Mouse (Mus musculus): ENCODE measurements around the gene Spryd7. TPM values are rescaled to one million over a fixed set of nuclear protein-coding genes. Genes with fewer than 3 reads are reported as not detected.

Gene Spryd7
- polyA plus RNA-seq, 1 experiment from 2014 or later = 36.5 TPM

- Histone ChIP-seq H3K27ac (ENCODE audit: low read depth, low read length) (no peak within 1 kb of the TSS), H3K36me3 (ENCODE audit: control insufficient read depth, insufficient read depth) (no peaks in the 10 kb centered on the region; the same call in 1 of the 2 replicates), H3K9me3 (ENCODE audit: control insufficient read depth) (no peaks in the 10 kb centered on the region), H3K4me1 (replicated peaks; ENCODE audit: control insufficient read depth, insufficient read depth, low read length) (no peaks in the 10 kb centered on the region), H3K4me2 (replicated peaks; ENCODE audit: low read depth) (peak within 1 kb of the TSS; percentile 67), H3K27me3 (replicated peaks; ENCODE audit: control insufficient read depth, insufficient read depth, low read length) (no peaks in the 10 kb centered on the region), H3K4me3 (ENCODE audit: low read depth, low read length) (peak within 1 kb of the TSS; percentile 81), H3K9ac (ENCODE audit: low read depth, low read length) (0 out of 2 replicates have a peak within 1 kb of the TSS, but pooled peaks have one; percentile 79)
- 68% methylated on average over 5 of the region's 5 CpGs for WGBS
- no peak for TF ChIP-seq CTCF (IDR thresholded peaks at IDR 0.05; ENCODE audit: low read depth)
- no peak for ATAC-seq
Observed at GRCm38 (mm10) chr14:61597968-61598367, 41.3 kb upstream of the Spryd7 start, which contains the start of gene Trim13. Gene Trim13 (plus strand): TSS chr14:61598247.

- no peak for TF ChIP-seq CTCF (IDR thresholded peaks at IDR 0.05; ENCODE audit: low read depth)
- no peak overlapping the region for H3K4me3 ChIP-seq (ENCODE audit: low read depth, low read length)
- no peak overlapping the region for H3K4me2 ChIP-seq (replicated peaks; ENCODE audit: low read depth)
- H3K4me1 ChIP-seq (replicated peaks; ENCODE audit: control insufficient read depth, insufficient read depth, low read length) = no peaks in the 10 kb centered on the region
- 63% methylated on average over 9 of the region's 9 CpGs for WGBS
- H3K36me3 ChIP-seq (ENCODE audit: control insufficient read depth, insufficient read depth) = no peaks in the 10 kb centered on the region; the same call in 1 of the 2 replicates
- H3K9me3 ChIP-seq (ENCODE audit: control insufficient read depth) = no peaks in the 10 kb centered on the region
- H3K27me3 ChIP-seq (replicated peaks; ENCODE audit: control insufficient read depth, insufficient read depth, low read length) = no peaks in the 10 kb centered on the region
- no peak overlapping the region for H3K9ac ChIP-seq (ENCODE audit: low read depth, low read length)
- no peak for ATAC-seq
- no peak overlapping the region for H3K27ac ChIP-seq (ENCODE audit: low read depth, low read length)
Observed at GRCm38 (mm10) chr14:61596719-61597426, 40.2 kb upstream of the Spryd7 start.

- WGBS = 66% methylated on average over 4 of the region's 4 CpGs
- no peak overlapping the region for H3K4me3 ChIP-seq (ENCODE audit: low read depth, low read length)
Observed at GRCm38 (mm10) chr14:61589288-61590065, 32.8 kb upstream of the Spryd7 start.

GRCm38 (mm10) chr14:61575941-61576340 is 19.3 kb upstream of the Spryd7 start:
- no peaks in the 10 kb centered on the region for H3K36me3 ChIP-seq (ENCODE audit: control insufficient read depth, insufficient read depth)
- no peaks in the 10 kb centered on the region for H3K27me3 ChIP-seq (replicated peaks; ENCODE audit: control insufficient read depth, insufficient read depth, low read length)
- H3K4me3 ChIP-seq (ENCODE audit: low read depth, low read length) = no peak overlapping the region
- no peak for ATAC-seq
- H3K9me3 ChIP-seq (ENCODE audit: control insufficient read depth) = no peaks in the 10 kb centered on the region
- no peak overlapping the region for H3K27ac ChIP-seq (ENCODE audit: low read depth, low read length)
- 89% methylated on average over 8 of the region's 8 CpGs for WGBS
- H3K9ac ChIP-seq (ENCODE audit: low read depth, low read length) = no peak overlapping the region
- no peak overlapping the region for H3K4me2 ChIP-seq (replicated peaks; ENCODE audit: low read depth)
- no peaks in the 10 kb centered on the region for H3K4me1 ChIP-seq (replicated peaks; ENCODE audit: control insufficient read depth, insufficient read depth, low read length)
- TF ChIP-seq CTCF (IDR thresholded peaks at IDR 0.05; ENCODE audit: low read depth) = no peak

More at GRCm38 (mm10) chr14:61589288-61590065, 32.8 kb upstream of the Spryd7 start:
- no peak for ATAC-seq
- no peaks in the 10 kb centered on the region for H3K4me1 ChIP-seq (replicated peaks; ENCODE audit: control insufficient read depth, insufficient read depth, low read length)
- no peaks in the 10 kb centered on the region for H3K9me3 ChIP-seq (ENCODE audit: control insufficient read depth)
- no peak overlapping the region for H3K27ac ChIP-seq (ENCODE audit: low read depth, low read length)
- no peak for TF ChIP-seq CTCF (IDR thresholded peaks at IDR 0.05; ENCODE audit: low read depth)
- H3K27me3 ChIP-seq (replicated peaks; ENCODE audit: control insufficient read depth, insufficient read depth, low read length) = no peaks in the 10 kb centered on the region
- H3K4me2 ChIP-seq (replicated peaks; ENCODE audit: low read depth) = no peak overlapping the region
- no peak overlapping the region for H3K9ac ChIP-seq (ENCODE audit: low read depth, low read length)
- H3K36me3 ChIP-seq (ENCODE audit: control insufficient read depth, insufficient read depth) = no peaks in the 10 kb centered on the region

GRCm38 (mm10) chr14:61575066-61575465 is 18.4 kb upstream of the Spryd7 start:
- 90% methylated on average over 10 of the region's 10 CpGs for WGBS
- no peak for TF ChIP-seq CTCF (IDR thresholded peaks at IDR 0.05; ENCODE audit: low read depth)
- no peaks in the 10 kb centered on the region for H3K27me3 ChIP-seq (replicated peaks; ENCODE audit: control insufficient read depth, insufficient read depth, low read length)

GRCm38 (mm10) chr14:61572131-61572530 is 15.4 kb upstream of the Spryd7 start:
- TF ChIP-seq CTCF (IDR thresholded peaks at IDR 0.05; ENCODE audit: low read depth) = no peak
- Histone ChIP-seq H3K4me3 (ENCODE audit: low read depth, low read length) (no peak overlapping the region), H3K4me1 (replicated peaks; ENCODE audit: control insufficient read depth, insufficient read depth, low read length) (no peaks in the 10 kb centered on the region), H3K36me3 (ENCODE audit: control insufficient read depth, insufficient read depth) (no peaks in the 10 kb centered on the region), H3K27ac (ENCODE audit: low read depth, low read length) (no peak overlapping the region), H3K4me2 (replicated peaks; ENCODE audit: low read depth) (peak overlapping the region; percentile 58), H3K27me3 (replicated peaks; ENCODE audit: control insufficient read depth, insufficient read depth, low read length) (no peaks in the 10 kb centered on the region), H3K9me3 (ENCODE audit: control insufficient read depth) (no peaks in the 10 kb centered on the region), H3K9ac (ENCODE audit: low read depth, low read length) (no peak overlapping the region)
- ATAC-seq = peak; percentile 88
- 39% methylated on average over 2 of the region's 2 CpGs for WGBS

More at GRCm38 (mm10) chr14:61575066-61575465, 18.4 kb upstream of the Spryd7 start:
- Histone ChIP-seq H3K36me3 (ENCODE audit: control insufficient read depth, insufficient read depth) (no peaks in the 10 kb centered on the region), H3K27ac (ENCODE audit: low read depth, low read length) (no peak overlapping the region), H3K4me1 (replicated peaks; ENCODE audit: control insufficient read depth, insufficient read depth, low read length) (no peaks in the 10 kb centered on the region), H3K9ac (ENCODE audit: low read depth, low read length) (no peak overlapping the region), H3K4me3 (ENCODE audit: low read depth, low read length) (no peak overlapping the region), H3K4me2 (replicated peaks; ENCODE audit: low read depth) (no peak overlapping the region), H3K9me3 (ENCODE audit: control insufficient read depth) (no peaks in the 10 kb centered on the region)
- no peak for ATAC-seq
